Mouse (Mus musculus) bone marrow, adult 2 months (tissue): ENCODE results near the gene Gpc3. TPM values are rescaled to one million over a fixed set of nuclear protein-coding genes. Genes with fewer than 3 reads are reported as not detected.
"Not testable (repeated sequence)": the region's sequence is repeated elsewhere in the genome, so short reads cannot be mapped to it uniquely, and the experiment has no call there.

Experiments used
- H3K27ac ChIP-seq: fragments of 200-500 bp; 2 replicates; pipeline ENCODE4 v1.5.1; 2012; ENCODE audit warnings: low read depth, mild to moderate bottlenecking, control low read depth, inconsistent platforms, low read length; ENCODE audit not compliant: control insufficient read depth, poor library complexity, insufficient read depth
- H3K4me1 ChIP-seq: fragments of 200-500 bp; 2 replicates; pipeline ENCODE4 v1.6.1; 2011; ENCODE audit warnings: low read length; ENCODE audit not compliant: control insufficient read depth, insufficient read depth
- H3K4me3 ChIP-seq: fragments of 200-500 bp; replicated peaks from 2 replicates; pipeline ENCODE3; 2011; ENCODE audit warnings: mild to moderate bottlenecking, low read depth, low read length, control low read depth; ENCODE audit not compliant: control insufficient read depth
- CTCF ChIP-seq: fragments of 200-500 bp; IDR thresholded peaks from 2 replicates; pipeline ENCODE4 v1.5.1; 2011; ENCODE audit warnings: low read length, control low read depth; ENCODE audit not compliant: control insufficient read depth, insufficient read depth
- POLR2A ChIP-seq: fragments of 200-500 bp; IDR thresholded peaks from 2 replicates; pipeline ENCODE4 v1.6.1; 2011; ENCODE audit warnings: low read depth, mild to moderate bottlenecking, control low read depth, low read length, borderline replicate concordance; ENCODE audit not compliant: control insufficient read depth
- WGBS: fragments of 180-500 bp; shearing (Covaris S2); methylation state at CpG from one replicate; pipeline ENCODE4 v1.1.7; 2018; 5-methylcytosine and 5-hydroxymethylcytosine counted together
- polyA plus RNA-seq: library from polyadenylated mRNA; stranded (reverse); fragments of >200 nt; gene quantifications from 2 replicates; pipeline ENCODE4 v1.2.4, GENCODE M21; 2011; ENCODE audit warnings: low replicate concordance; ENCODE audit not compliant: missing spikeins, insufficient read depth, insufficient read length

Gpc3 gene
- polyA plus RNA-seq, 1 experiment = 3.2 TPM

- TF ChIP-seq POLR2A = no peak
- TF ChIP-seq CTCF = no peak
- H3K4me1 ChIP-seq = no peaks in the 10 kb centered on the region
- 64% methylated on average over 10 of the region's 10 CpGs for WGBS
Measured at GRCm38 (mm10) chrX:52365790-52366189, 248.0 kb downstream of the Gpc3 start.

GRCm38 (mm10) chrX:52362241-52363011, 251.3 kb downstream of the Gpc3 start:
- TF ChIP-seq CTCF (no peak), POLR2A (no peak)
- WGBS = 83% methylated on average over 4 of the region's 4 CpGs
- Histone ChIP-seq H3K4me1 (no peaks in the 10 kb centered on the region), H3K4me3 (no peak overlapping the region), H3K27ac (no peak overlapping the region)

More at GRCm38 (mm10) chrX:52365790-52366189, 248.0 kb downstream of the Gpc3 start:
- no peak overlapping the region for H3K27ac ChIP-seq
- no peak overlapping the region for H3K4me3 ChIP-seq

- TF ChIP-seq POLR2A (no peak), CTCF (no peak)
- 68% methylated on average over 4 of the region's 4 CpGs for WGBS
- Histone ChIP-seq H3K27ac (no peak overlapping the region), H3K4me1 (no peaks in the 10 kb centered on the region), H3K4me3 (no peak overlapping the region)
Measured at GRCm38 (mm10) chrX:52352981-52353380, 260.8 kb downstream of the Gpc3 start.

GRCm38 (mm10) chrX:52350631-52351030, 263.1 kb downstream of the Gpc3 start:
- H3K4me3 ChIP-seq, H3K27ac ChIP-seq, H3K4me1 ChIP-seq: not testable (repeated sequence)
- WGBS = 73% methylated on average over 4 of the region's 5 CpGs

- H3K4me1 ChIP-seq = no peaks in the 10 kb centered on the region
- no peak overlapping the region for H3K27ac ChIP-seq
- H3K4me3 ChIP-seq = no peak overlapping the region
- WGBS = 73% methylated on average over 6 of the region's 6 CpGs
- TF ChIP-seq CTCF = no peak
- TF ChIP-seq POLR2A = no peak
Measured at GRCm38 (mm10) chrX:52348773-52349172, 265.0 kb downstream of the Gpc3 start.

- WGBS = 73% methylated on average over 3 of the region's 3 CpGs
- no peak for TF ChIP-seq CTCF
- TF ChIP-seq POLR2A = no peak
- Histone ChIP-seq H3K4me3 (no peak overlapping the region), H3K27ac (no peak overlapping the region), H3K4me1 (no peaks in the 10 kb centered on the region)
Measured at GRCm38 (mm10) chrX:52344018-52344417, 269.7 kb downstream of the Gpc3 start.

- 65% methylated on average over 3 of the region's 3 CpGs for WGBS
- Histone ChIP-seq H3K4me1 (no peaks in the 10 kb centered on the region), H3K27ac (no peak overlapping the region), H3K4me3 (no peak overlapping the region)
- TF ChIP-seq POLR2A (no peak), CTCF (no peak)
Measured at GRCm38 (mm10) chrX:52340251-52340650, 273.5 kb downstream of the Gpc3 start.

GRCm38 (mm10) chrX:52321791-52322190, 292.0 kb downstream of the Gpc3 start:
- no peaks in the 10 kb centered on the region for H3K4me1 ChIP-seq
- no peak for TF ChIP-seq POLR2A
- TF ChIP-seq CTCF = no peak
- WGBS = 78% methylated on average over 4 of the region's 4 CpGs
- no peak overlapping the region for H3K27ac ChIP-seq
- H3K4me3 ChIP-seq = no peak overlapping the region

GRCm38 (mm10) chrX:52320653-52321052, 293.1 kb downstream of the Gpc3 start:
- no peak overlapping the region for H3K4me3 ChIP-seq
- H3K27ac ChIP-seq = no peak overlapping the region
- WGBS = 71% methylated on average over 4 of the region's 4 CpGs
- H3K4me1 ChIP-seq = no peaks in the 10 kb centered on the region
- no peak for TF ChIP-seq CTCF
- TF ChIP-seq POLR2A = no peak
